Mouse (Mus musculus): ENCODE data around the gene Cdk15.

DNA sequence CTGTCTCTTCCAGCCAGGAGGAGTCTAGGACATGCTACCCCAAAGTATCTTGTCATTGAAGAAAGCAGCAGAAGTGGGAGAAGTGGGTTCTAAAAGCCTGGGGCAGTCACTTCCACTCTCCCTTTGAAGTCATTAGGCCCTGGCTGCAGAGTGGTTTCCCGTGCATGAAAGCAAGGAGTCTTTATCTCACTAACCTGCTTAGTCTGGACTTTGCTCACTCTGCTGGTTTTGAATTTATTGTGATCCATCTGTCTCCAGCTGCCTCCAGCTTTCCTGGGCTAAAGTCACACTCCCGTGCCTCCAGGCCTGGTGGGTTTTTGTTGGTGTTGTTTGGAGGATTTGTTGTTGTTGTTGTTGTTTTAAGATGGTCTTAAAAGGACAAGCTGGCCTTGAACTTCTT lies 139.3 kb downstream of the Cdk15 start:
- TF ChIP-seq CTCF (IDR thresholded peaks at IDR 0.05; ENCODE audit: low read depth, low read length) (no peak), POLR2A (IDR thresholded peaks at IDR 0.05; ENCODE audit: borderline replicate concordance, low read depth, low read length) (no peak)

All from bone marrow macrophage, adult 2 months (primary cell).